Mouse (Mus musculus) layer of hippocampus, postnatal 10 days (tissue): ENCODE data around the gene Rpn1. TPM values are rescaled to one million over a fixed set of nuclear protein-coding genes. Genes with fewer than 3 reads are reported as not detected.
A peak's percentile ranks its signal among the peaks of the same experiment; 100 is the strongest.

Source experiments
- DNase-seq, 2 experiments: peaks; one replicate each; pipeline ENCODE4 v3.0.0; 2021; ENCODE audit warnings: low spot score in 2 of 2
- total RNA-seq, 2 experiments: library from RNA; stranded (reverse); gene quantifications; 2 replicates each; pipeline ENCODE4 v1.2.3; 2021

Rpn1 gene
- total RNA-seq, 2 experiments from 2014 or later = 168 to 180 TPM

- DNase-seq = peak; percentile 16 to 37
Measured at GRCm38 (mm10) chr6:88065116-88065515, 19.2 kb upstream of the Rpn1 start.

- DNase-seq = no peak
Measured at GRCm38 (mm10) chr6:88065968-88066367, 18.3 kb upstream of the Rpn1 start.

GRCm38 (mm10) chr6:88067722-88068121 is 16.6 kb upstream of the Rpn1 start:
- DNase-seq = no peak

- DNase-seq = no peak
Measured at GRCm38 (mm10) chr6:88068739-88069138, 15.5 kb upstream of the Rpn1 start.

GRCm38 (mm10) chr6:88070468-88070867 is 13.8 kb upstream of the Rpn1 start:
- no peak for DNase-seq

- DNase-seq = no peak
Measured at GRCm38 (mm10) chr6:88071216-88071615, 13.1 kb upstream of the Rpn1 start.

- peak; percentile 95 for DNase-seq
Measured at GRCm38 (mm10) chr6:88074752-88075554, 9.3 kb upstream of the Rpn1 start.

GRCm38 (mm10) chr6:88075960-88076517 is 8.2 kb upstream of the Rpn1 start:
- DNase-seq = no peak

- DNase-seq = no peak
Measured at GRCm38 (mm10) chr6:88083095-88083494, 1.2 kb upstream of the Rpn1 start.

- no peak for DNase-seq
Measured at GRCm38 (mm10) chr6:88083672-88084071, 610 bp upstream of the Rpn1 start.

GRCm38 (mm10) chr6:88088971-88089370 is 4.7 kb downstream of the Rpn1 start:
- DNase-seq = no peak

GRCm38 (mm10) chr6:88095377-88095776 is 11.1 kb downstream of the Rpn1 start:
- DNase-seq = no peak

GRCm38 (mm10) chr6:88102096-88102495 is 17.8 kb downstream of the Rpn1 start:
- DNase-seq = no peak

- peak; percentile 96 to 98 for DNase-seq
Measured at GRCm38 (mm10) chr6:88105783-88106611, 21.7 kb downstream of the Rpn1 start.

GRCm38 (mm10) chr6:88106612-88107123 is 22.4 kb downstream of the Rpn1 start:
- DNase-seq = peak in 1 of 2 experiments; percentile 28

GRCm38 (mm10) chr6:88107661-88108535 is 23.6 kb downstream of the Rpn1 start:
- no peak for DNase-seq

- peak; percentile 67 to 77 for DNase-seq
Measured at GRCm38 (mm10) chr6:88113139-88113538, 28.9 kb downstream of the Rpn1 start.

- no peak for DNase-seq
Measured at GRCm38 (mm10) chr6:88114414-88114813, 30.1 kb downstream of the Rpn1 start.

GRCm38 (mm10) chr6:88116347-88117183 is 32.3 kb downstream of the Rpn1 start:
- peak in 1 of 2 experiments; percentile 44 for DNase-seq

- no peak for DNase-seq
Measured at GRCm38 (mm10) chr6:88117184-88117575, 32.9 kb downstream of the Rpn1 start.
